Mouse (Mus musculus) C2C12 (cell line): ENCODE measurements around the gene Trp53tg5.

ENCODE experiments used
- CTCF ChIP-seq: IDR thresholded peaks from one replicate; pipeline ENCODE4 v1.5.1; 2011; ENCODE audit not compliant: control insufficient read depth, insufficient read depth, insufficient read length
- MYOD1 ChIP-seq: IDR thresholded peaks from one replicate; pipeline ENCODE4 v1.6.1; 2011; ENCODE audit warnings: low read depth; ENCODE audit not compliant: control insufficient read depth, insufficient read length
- MYOG ChIP-seq: IDR thresholded peaks from one replicate; pipeline ENCODE4 v1.6.1; 2011; ENCODE audit not compliant: control insufficient read depth, insufficient read length; ENCODE audit errors: extremely low read depth

- TF ChIP-seq CTCF (no peak), MYOG (no peak), MYOD1 (no peak)
Observed at GRCm38 (mm10) chr2:164465161-164465560, 8.4 kb downstream of the Trp53tg5 start.
